9 mouse cellular contexts compared by ENCODE assay signal in genomic region chr7:110701681-110702413, GRCm38 (mm10).
DNase-seq lines count a peak whose midpoint lies in the region; TF ChIP-seq lines count a peak whose summit lies in the region.
"Had no signal": no experiment of that assay in that cellular context is flagged by ENCODE, and none has a peak within 500 bp of the region (broad histone marks: within the 10 kb centered on the region; RNA-seq: fewer than 3 reads in every experiment).

No protein-coding gene starts in this region.

- H3K9ac ChIP-seq in heart, adult 2 months (ENCODE audit: low read depth, low read length) = no peak overlapping the region
- H3K9ac ChIP-seq: limb, embryonic 13.5 days had no signal

- H3K27me3 ChIP-seq in heart, adult 2 months (ENCODE audit: control insufficient read depth, insufficient read depth, low read length) = no peaks in the 10 kb centered on the region
- H3K27me3 ChIP-seq: limb, embryonic 13.5 days had no signal

- DNase-seq in heart, adult 2 months = peak in 1 of 2 experiments; percentile 60
- DNase-seq in heart, postnatal 25 days (ENCODE audit: low spot score) = no peak
- DNase-seq in 3134 (ENCODE audit: extremely low read depth, insufficient read length, low spot score) = peak; percentile 80
- peak; percentile 80 for DNase-seq in adipocyte (ENCODE audit: low spot score)
- peak; percentile 82 for DNase-seq in heart, postnatal 4 days
- DNase-seq in cerebellum, postnatal 36 days = no peak
- DNase-seq in left cerebral cortex, postnatal 14 days (ENCODE audit: low spot score in 2 of 2) = no peak
- DNase-seq in cerebellum, adult 9-10 months = no peak

- H3K4me1 ChIP-seq in heart, adult 2 months (ENCODE audit: control insufficient read depth, insufficient read depth, low read length) = peaks cover 40% of the 10 kb centered on the region

- no peaks in the 10 kb centered on the region for H3K79me2 ChIP-seq in heart, adult 2 months (replicated peaks; ENCODE audit: control insufficient read depth, insufficient read depth, low read length)

- 31% methylated on average over 11 of the region's 11 CpGs for WGBS in heart, adult 2 months

- TF ChIP-seq CTCF in heart, adult 2 months (IDR thresholded peaks at IDR 0.05) = no peak

- no peak for TF ChIP-seq POLR2A in heart, adult 2 months (IDR thresholded peaks at IDR 0.05; ENCODE audit: insufficient read depth, low read depth, low read length)

- peak overlapping the region; percentile 51 for H3K27ac ChIP-seq in heart, adult 2 months
- H3K27ac ChIP-seq: limb, embryonic 13.5 days had no signal

- TF ChIP-seq EP300 in heart, adult 2 months (IDR thresholded peaks at IDR 0.05; ENCODE audit: insufficient read depth, low read depth, low read length) = no peak

- H3K36me3 ChIP-seq in heart, adult 2 months (ENCODE audit: control insufficient read depth, insufficient read depth, low read length) = peaks cover 6% of the 10 kb centered on the region; the same call in 1 of the 2 replicates
- H3K36me3 ChIP-seq: limb, embryonic 13.5 days had no signal

- intact Hi-C loops in heart, adult 2 months (cut with DNase I) = no loop called here
- intact Hi-C loops in heart, postnatal 25 days (cut with DNase I) = no loop called here
- intact Hi-C loops in left cerebral cortex, postnatal 14 days (cut with DNase I) = no loop called here

- no peak overlapping the region for H3K4me3 ChIP-seq in heart, adult 2 months
- H3K4me3 ChIP-seq: limb, embryonic 13.5 days had no signal

Comparison
In these comparisons a context has a peak if more than half of its experiments do, and no peak if none do; other contexts are left out.
1. DNase-seq: peak in 3134 (single experiment), adipocyte (single experiment) and heart, postnatal 4 days (single experiment); none in heart, postnatal 25 days (single experiment), cerebellum, postnatal 36 days (0 of 2), left cerebral cortex, postnatal 14 days (0 of 2) and cerebellum, adult 9-10 months (single experiment).